Mouse (Mus musculus) cerebellum, adult 11 months (tissue): ENCODE measurements around the gene Raet1e.
"Not testable (repeated sequence)": the region's sequence is repeated elsewhere in the genome, so short reads cannot be mapped to it uniquely, and the experiment has no call there.

Experiments
- DNase-seq: peaks from one replicate; pipeline ENCODE4 v3.0.0; 2022

The Raet1e gene

GRCm38 (mm10) chr10:22158310-22158999, at the start of gene Raet1e, which contains the start of gene H60b:
Gene Raet1e (plus strand): TSS chr10:22158569.
Gene H60b (plus strand): TSS chr10:22158586.
- DNase-seq, result not testable (repeated sequence)

GRCm38 (mm10) chr10:22140665-22141280, 17.6 kb upstream of the Raet1e start:
- peak; percentile 24 for DNase-seq

- DNase-seq, result not testable (repeated sequence)
These were observed 16.2 kb upstream of the Raet1e start for GRCm38 (mm10) chr10:22142194-22142593.

- DNase-seq, result no peak
These were observed 15.4 kb upstream of the Raet1e start for GRCm38 (mm10) chr10:22142926-22143325.

GRCm38 (mm10) chr10:22148441-22149072, 9.8 kb upstream of the Raet1e start:
- no peak for DNase-seq

- DNase-seq, result no peak
These were observed 9.2 kb upstream of the Raet1e start, which contains the start of gene E030030I06Rik for GRCm38 (mm10) chr10:22149073-22149690. Gene E030030I06Rik (minus strand): TSS chr10:22149270.

- DNase-seq, result no peak
These were observed 8.5 kb upstream of the Raet1e start for GRCm38 (mm10) chr10:22149691-22150465.

- no peak for DNase-seq
These were observed 7.8 kb upstream of the Raet1e start for GRCm38 (mm10) chr10:22150593-22150992.

- DNase-seq, result not testable (repeated sequence)
These were observed 7.1 kb upstream of the Raet1e start for GRCm38 (mm10) chr10:22151056-22151862.

- DNase-seq, result not testable (repeated sequence)
These were observed 6.3 kb upstream of the Raet1e start for GRCm38 (mm10) chr10:22151863-22152640.

GRCm38 (mm10) chr10:22153147-22153690, 5.2 kb upstream of the Raet1e start:
- DNase-seq, result not testable (repeated sequence)

GRCm38 (mm10) chr10:22154127-22154526, 4.2 kb upstream of the Raet1e start:
- DNase-seq, result not testable (repeated sequence)

GRCm38 (mm10) chr10:22154871-22155799, 3.2 kb upstream of the Raet1e start:
- DNase-seq, result no peak

GRCm38 (mm10) chr10:22159131-22159561, 777 bp downstream of the Raet1e start:
- no peak for DNase-seq

- no peak for DNase-seq
These were observed 1.3 kb downstream of the Raet1e start for GRCm38 (mm10) chr10:22159581-22160140.

- DNase-seq, result not testable (repeated sequence)
These were observed 4.9 kb downstream of the Raet1e start for GRCm38 (mm10) chr10:22163279-22163678.

GRCm38 (mm10) chr10:22163705-22164583, 5.6 kb downstream of the Raet1e start:
- DNase-seq, result peak; percentile 50
